Mouse (Mus musculus) kidney, adult 2 months (tissue): ENCODE data around the gene Clec3a. TPM values are rescaled to one million over a fixed set of nuclear protein-coding genes. Genes with fewer than 3 reads are reported as not detected.

Source experiments
- DNase-seq: peaks from one replicate; pipeline ENCODE4 v3.0.0; 2021
- H3K27ac ChIP-seq: fragments of 200-500 bp; 2 replicates; pipeline ENCODE4 v1.5.1; 2012; ENCODE audit warnings: low read depth, low read length, control low read depth, inconsistent platforms; ENCODE audit not compliant: insufficient read depth
- H3K27me3 ChIP-seq: fragments of 200-500 bp; replicated peaks from 2 replicates; pipeline ENCODE4 v1.6.1; 2012; ENCODE audit warnings: mild to moderate bottlenecking, moderate library complexity, low read length, inconsistent platforms; ENCODE audit not compliant: control insufficient read depth, insufficient read depth
- H3K36me3 ChIP-seq: fragments of 200-500 bp; 2 replicates; pipeline ENCODE4 v1.6.1; 2012; ENCODE audit warnings: mild to moderate bottlenecking, moderate library complexity, low read length, inconsistent platforms; ENCODE audit not compliant: control insufficient read depth, insufficient read depth
- H3K4me1 ChIP-seq: fragments of 200-500 bp; 2 replicates; pipeline ENCODE4 v1.6.1; 2011; ENCODE audit warnings: low read length; ENCODE audit not compliant: control insufficient read depth, insufficient read depth
- H3K4me3 ChIP-seq: fragments of 200-500 bp; 2 replicates; pipeline ENCODE4 v1.5.1; 2011; ENCODE audit warnings: mild to moderate bottlenecking, low read depth, low read length, control low read depth; ENCODE audit not compliant: insufficient read depth
- CTCF ChIP-seq: fragments of 200-500 bp; conservative IDR thresholded peaks from 2 replicates; pipeline ENCODE4 v1.5.1; 2011; ENCODE audit warnings: low read depth, mild to moderate bottlenecking, control low read depth, low read length, moderate library complexity, mixed read lengths; ENCODE audit not compliant: insufficient read depth, insufficient read length
- POLR2A ChIP-seq: fragments of 200-500 bp; IDR thresholded peaks from one replicate; pipeline ENCODE4 v1.6.1; 2011; ENCODE audit warnings: low read depth, low read length, control low read depth
- WGBS: fragments of 180-500 bp; shearing (Covaris S2); methylation state at CpG from one replicate; pipeline ENCODE4 v1.1.7; 2018; 5-methylcytosine and 5-hydroxymethylcytosine counted together
- polyA plus RNA-seq: library from polyadenylated mRNA; depleted of rRNA; stranded (reverse); fragments of >200 nt; gene quantifications from 2 replicates; pipeline ENCODE4 v1.2.3, GENCODE M21; 2012

Gene Clec3a
- polyA plus RNA-seq, 1 experiment, result not detected

GRCm38 (mm10) chr8:114439334-114440204, 21.7 kb downstream of the Clec3a start, which contains the start of gene Wwox:
TSS of gene Wwox (plus strand) at chr8:114439655.
- Histone ChIP-seq H3K36me3 (no peaks in the 10 kb centered on the region), H3K27ac (peak within 1 kb of the TSS; percentile 6; the same call in 1 of the 2 replicates), H3K4me3 (peak within 1 kb of the TSS; percentile 59), H3K4me1 (no peaks in the 10 kb centered on the region; the same call in 1 of the 2 replicates), H3K27me3 (no peaks in the 10 kb centered on the region)
- DNase-seq, result peak; percentile 99
- TF ChIP-seq POLR2A (peak; percentile 25), CTCF (peak; percentile 72)
- WGBS, result under 1% methylated on average over 54 of the region's 54 CpGs

GRCm38 (mm10) chr8:114440205-114440589, 22.3 kb downstream of the Clec3a start:
- TF ChIP-seq POLR2A (no peak), CTCF (no peak)
- H3K27ac ChIP-seq, result no peak overlapping the region
- no peaks in the 10 kb centered on the region for H3K27me3 ChIP-seq
- H3K4me3 ChIP-seq, result peak overlapping the region; percentile 59
- no peaks in the 10 kb centered on the region; the same call in 1 of the 2 replicates for H3K4me1 ChIP-seq
- WGBS, result 17% methylated on average over 5 of the region's 5 CpGs
- DNase-seq, result peak; percentile 5
- H3K36me3 ChIP-seq, result no peaks in the 10 kb centered on the region

GRCm38 (mm10) chr8:114441616-114442015, 23.7 kb downstream of the Clec3a start:
- Histone ChIP-seq H3K4me1 (no peaks in the 10 kb centered on the region; the same call in 1 of the 2 replicates), H3K27ac (no peak overlapping the region), H3K27me3 (no peaks in the 10 kb centered on the region), H3K4me3 (no peak overlapping the region), H3K36me3 (no peaks in the 10 kb centered on the region)
- 92% methylated on average over 4 of the region's 4 CpGs for WGBS
- DNase-seq, result peak; percentile 33
- TF ChIP-seq POLR2A, result no peak
- peak; percentile 35 for TF ChIP-seq CTCF

GRCm38 (mm10) chr8:114446884-114447283, 29.0 kb downstream of the Clec3a start:
- TF ChIP-seq POLR2A (no peak), CTCF (no peak)
- DNase-seq, result no peak
- Histone ChIP-seq H3K36me3 (no peaks in the 10 kb centered on the region; the same call in 1 of the 2 replicates), H3K27ac (no peak overlapping the region), H3K4me1 (no peaks in the 10 kb centered on the region), H3K27me3 (no peaks in the 10 kb centered on the region), H3K4me3 (no peak overlapping the region)
- 83% methylated on average over 7 of the region's 7 CpGs for WGBS

GRCm38 (mm10) chr8:114452278-114452677, 34.4 kb downstream of the Clec3a start:
- Histone ChIP-seq H3K4me1 (no peaks in the 10 kb centered on the region; the same call in 1 of the 2 replicates), H3K4me3 (no peak overlapping the region), H3K27ac (no peak overlapping the region), H3K36me3 (no peaks in the 10 kb centered on the region; the same call in 1 of the 2 replicates), H3K27me3 (no peaks in the 10 kb centered on the region)
- TF ChIP-seq POLR2A (no peak), CTCF (no peak)
- 88% methylated on average over 8 of the region's 8 CpGs for WGBS
- DNase-seq, result no peak

GRCm38 (mm10) chr8:114452781-114453221, 34.9 kb downstream of the Clec3a start:
- Histone ChIP-seq H3K27me3 (no peaks in the 10 kb centered on the region), H3K4me3 (peak overlapping the region; percentile 3; the same call in 1 of the 2 replicates), H3K27ac (no peak overlapping the region), H3K36me3 (no peaks in the 10 kb centered on the region; the same call in 1 of the 2 replicates), H3K4me1 (no peaks in the 10 kb centered on the region; the same call in 1 of the 2 replicates)
- peak; percentile 72 for DNase-seq
- peak; percentile 69 for TF ChIP-seq CTCF
- no peak for TF ChIP-seq POLR2A
- 14% methylated on average over 9 of the region's 9 CpGs for WGBS

GRCm38 (mm10) chr8:114455302-114455701, 37.4 kb downstream of the Clec3a start:
- no peak overlapping the region for H3K27ac ChIP-seq
- TF ChIP-seq POLR2A (no peak), CTCF (no peak)
- H3K4me1 ChIP-seq, result no peaks in the 10 kb centered on the region; the same call in 1 of the 2 replicates
- H3K4me3 ChIP-seq, result no peak overlapping the region
- H3K36me3 ChIP-seq, result no peaks in the 10 kb centered on the region
- DNase-seq, result no peak
- 95% methylated on average over 8 of the region's 8 CpGs for WGBS
- no peaks in the 10 kb centered on the region for H3K27me3 ChIP-seq
